Mouse (Mus musculus): ENCODE data around the gene Arfrp1. TPM values are rescaled to one million over a fixed set of nuclear protein-coding genes. Genes with fewer than 3 reads are reported as not detected.

The Arfrp1 gene
- total and polyA plus RNA-seq, 2 experiments from 2014 or later = 17.9 to 54.8 TPM

DNA sequence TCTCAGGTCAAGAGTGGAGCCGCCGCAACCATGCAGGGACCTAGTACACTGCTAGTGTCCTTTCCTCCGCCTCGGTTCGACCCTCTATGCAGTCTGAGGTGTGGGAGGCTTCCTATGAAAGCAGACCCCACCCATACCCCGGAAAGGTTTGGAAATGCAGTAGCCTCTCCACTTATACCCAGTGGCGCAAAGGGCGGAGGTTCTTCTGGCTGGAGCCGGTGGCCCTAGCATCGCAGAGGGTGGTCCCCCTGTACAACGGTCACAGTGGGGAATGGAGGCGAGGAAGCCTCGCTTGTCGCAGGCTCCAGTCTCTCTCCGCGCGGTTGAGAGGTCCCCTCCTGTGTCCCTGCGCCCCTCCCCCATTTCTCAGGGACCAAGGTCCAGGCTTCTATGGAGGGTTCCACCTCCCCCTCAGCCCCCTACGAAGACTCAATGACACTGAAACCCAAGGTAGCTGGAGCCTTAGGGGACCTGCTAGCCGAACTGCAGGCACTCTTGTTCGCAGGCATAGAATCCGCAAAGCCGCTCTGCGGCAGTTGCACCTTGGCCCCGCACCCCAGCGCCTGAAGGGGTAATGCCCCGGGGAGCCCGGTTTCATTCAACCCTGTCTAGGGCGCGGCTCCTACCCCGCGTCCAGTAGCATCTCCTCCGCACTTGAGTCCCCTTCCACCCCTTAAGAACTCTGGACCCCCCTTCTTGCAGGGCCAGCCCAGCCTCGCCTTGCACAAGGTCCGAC, 51.7 kb downstream of the Arfrp1 start:
- Histone ChIP-seq H3K4me2 (ENCODE audit: low read depth, low read length) (peak overlapping the region; percentile 10; the same call in 1 of the 2 replicates), H3K4me1 (ENCODE audit: control insufficient read depth, insufficient read depth) (no peaks in the 10 kb centered on the region), H3K27me3 (ENCODE audit: control insufficient read depth, insufficient read depth, low read length) (peaks cover 49% of the 10 kb centered on the region), H3K36me3 (replicated peaks; ENCODE audit: control insufficient read depth, insufficient read depth, low read length) (no peaks in the 10 kb centered on the region), H3K9me3 (replicated peaks; ENCODE audit: control insufficient read depth, low read length) (no peaks in the 10 kb centered on the region), H3K9ac (replicated peaks; ENCODE audit: low read depth, low read length) (no peak overlapping the region), H3K4me3 (ENCODE audit: low read depth, low read length) (no peak overlapping the region), H3K27ac (ENCODE audit: low read depth) (no peak overlapping the region)
- peak; percentile 20; the same call in 1 of the 2 replicates for ATAC-seq (ENCODE audit: insufficient read depth, low read depth)
- TF ChIP-seq CTCF (IDR thresholded peaks at IDR 0.05; ENCODE audit: low read depth) = no peak
- TF ChIP-seq EP300 (IDR thresholded peaks at IDR 0.05; ENCODE audit: low read depth) = no peak
- no peak for DNase-seq (ENCODE audit: low spot score)
- WGBS = 5% methylated on average over 35 of the region's 35 CpGs

DNA sequence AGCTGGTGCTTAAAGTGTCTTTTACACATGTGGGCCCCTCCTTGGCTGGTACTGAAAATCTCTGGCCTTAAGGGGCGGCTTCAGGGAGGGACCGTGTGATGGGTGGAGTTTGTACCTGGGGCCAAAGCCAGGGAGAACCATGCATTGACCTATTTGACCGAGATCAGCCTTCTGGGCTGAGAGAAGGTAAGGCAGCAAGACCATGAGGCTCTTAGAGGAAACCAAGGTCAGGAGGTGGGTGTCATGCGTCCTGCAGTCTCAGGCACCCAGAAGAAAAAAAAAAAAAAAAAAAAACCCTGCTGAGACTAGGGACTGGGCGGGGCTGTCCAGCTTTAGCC, 52.2 kb downstream of the Arfrp1 start:
- Histone ChIP-seq H3K9ac (replicated peaks; ENCODE audit: low read depth, low read length) (no peak overlapping the region), H3K27ac (ENCODE audit: low read depth) (no peak overlapping the region), H3K4me3 (ENCODE audit: low read depth, low read length) (no peak overlapping the region), H3K4me1 (ENCODE audit: control insufficient read depth, insufficient read depth) (no peaks in the 10 kb centered on the region), H3K9me3 (replicated peaks; ENCODE audit: control insufficient read depth, low read length) (no peaks in the 10 kb centered on the region), H3K27me3 (ENCODE audit: control insufficient read depth, insufficient read depth, low read length) (peaks cover 53% of the 10 kb centered on the region), H3K36me3 (replicated peaks; ENCODE audit: control insufficient read depth, insufficient read depth, low read length) (no peaks in the 10 kb centered on the region), H3K4me2 (ENCODE audit: low read depth, low read length) (no peak overlapping the region)
- WGBS = 16% methylated on average over 5 of the region's 5 CpGs
- no peak for ATAC-seq (ENCODE audit: insufficient read depth, low read depth)
- no peak for DNase-seq (ENCODE audit: low spot score)
- TF ChIP-seq EP300 (IDR thresholded peaks at IDR 0.05; ENCODE audit: low read depth) (no peak), CTCF (IDR thresholded peaks at IDR 0.05; ENCODE audit: low read depth) (no peak)

DNA sequence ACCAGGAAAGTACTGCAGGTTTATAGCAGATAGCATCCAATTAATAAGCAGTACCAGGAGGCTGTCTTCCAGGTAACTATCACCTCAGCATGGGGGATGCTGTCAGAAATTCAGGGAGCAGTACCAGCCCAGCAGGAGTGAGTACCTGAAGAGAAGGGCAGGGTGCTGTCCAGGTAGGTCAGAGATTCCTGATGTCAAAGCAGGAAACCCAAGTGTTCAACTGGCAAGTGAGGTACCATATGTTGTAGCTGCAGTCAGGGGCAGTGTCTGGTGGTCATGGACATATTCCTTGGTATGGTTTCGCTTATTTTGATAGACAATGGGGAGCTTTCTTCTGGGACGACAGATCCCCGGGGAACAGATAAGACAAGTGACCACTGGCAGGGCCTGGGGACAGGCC, 52.8 kb downstream of the Arfrp1 start:
- Histone ChIP-seq H3K36me3 (replicated peaks; ENCODE audit: control insufficient read depth, insufficient read depth, low read length) (no peaks in the 10 kb centered on the region), H3K4me3 (ENCODE audit: low read depth, low read length) (no peak overlapping the region), H3K27ac (ENCODE audit: low read depth) (no peak overlapping the region), H3K27me3 (ENCODE audit: control insufficient read depth, insufficient read depth, low read length) (peaks cover 58% of the 10 kb centered on the region), H3K4me1 (ENCODE audit: control insufficient read depth, insufficient read depth) (no peaks in the 10 kb centered on the region), H3K9me3 (replicated peaks; ENCODE audit: control insufficient read depth, low read length) (no peaks in the 10 kb centered on the region), H3K9ac (replicated peaks; ENCODE audit: low read depth, low read length) (no peak overlapping the region), H3K4me2 (ENCODE audit: low read depth, low read length) (no peak overlapping the region)
- ATAC-seq (ENCODE audit: insufficient read depth, low read depth) = no peak
- 60% methylated on average over 3 of the region's 3 CpGs for WGBS
- no peak for DNase-seq (ENCODE audit: low spot score)
- TF ChIP-seq CTCF (IDR thresholded peaks at IDR 0.05; ENCODE audit: low read depth) = no peak
- no peak for TF ChIP-seq EP300 (IDR thresholded peaks at IDR 0.05; ENCODE audit: low read depth)

Other genes with a start within 250 kb of the Arfrp1 start
- gene Kcnq2, start 230.1 kb downstream of the Arfrp1 start, total RNA-seq (2014; rRNA removed; ENCODE audit: low replicate concordance) = 0.04 and 0.08 TPM in 2 replicates
- not detected in 2 replicates for gene Kcnq2, start 230.1 kb downstream of the Arfrp1 start, polyA plus RNA-seq (2015; fragmentation: Nextera tagmentation; extraction: Ambion mirVana)
- gene Eef1a2, start 208.4 kb downstream of the Arfrp1 start, total RNA-seq (2014; rRNA removed; ENCODE audit: low replicate concordance) = 263 and 291 TPM in 2 replicates
- gene Eef1a2, start 208.4 kb downstream of the Arfrp1 start, polyA plus RNA-seq (2015; fragmentation: Nextera tagmentation; extraction: Ambion mirVana) = 19.9 and 21.6 TPM in 2 replicates
- gene Ppdpf, start 178.2 kb downstream of the Arfrp1 start, total RNA-seq (2014; rRNA removed; ENCODE audit: low replicate concordance) = 154 and 155 TPM in 2 replicates
- gene Ppdpf, start 178.2 kb downstream of the Arfrp1 start, polyA plus RNA-seq (2015; fragmentation: Nextera tagmentation; extraction: Ambion mirVana) = 145 and 157 TPM in 2 replicates
- not detected in 2 replicates for gene Ptk6, start 162.6 kb downstream of the Arfrp1 start, total RNA-seq (2014; rRNA removed; ENCODE audit: low replicate concordance)
- gene Ptk6, start 162.6 kb downstream of the Arfrp1 start, polyA plus RNA-seq (2015; fragmentation: Nextera tagmentation; extraction: Ambion mirVana) = not detected in 2 replicates
- gene Srms, start 152.2 kb downstream of the Arfrp1 start, total RNA-seq (2014; rRNA removed; ENCODE audit: low replicate concordance) = 0.04 TPM in 1 of 2 replicates, not detected in the other
- gene Srms, start 152.2 kb downstream of the Arfrp1 start, polyA plus RNA-seq (2015; fragmentation: Nextera tagmentation; extraction: Ambion mirVana) = 0.08 and 0.10 TPM in 2 replicates
- gene Fndc11, start 145.4 kb downstream of the Arfrp1 start, total RNA-seq (2014; rRNA removed; ENCODE audit: low replicate concordance) = not detected in 2 replicates
- not detected in 2 replicates for gene Fndc11, start 145.4 kb downstream of the Arfrp1 start, polyA plus RNA-seq (2015; fragmentation: Nextera tagmentation; extraction: Ambion mirVana)
- gene Helz2, start 123.4 kb downstream of the Arfrp1 start, total RNA-seq (2014; rRNA removed; ENCODE audit: low replicate concordance) = 19.4 and 23.5 TPM in 2 replicates
- 0.74 and 0.90 TPM in 2 replicates for gene Helz2, start 123.4 kb downstream of the Arfrp1 start, polyA plus RNA-seq (2015; fragmentation: Nextera tagmentation; extraction: Ambion mirVana)
- gene Gmeb2, start 77.4 kb downstream of the Arfrp1 start, total RNA-seq (2014; rRNA removed; ENCODE audit: low replicate concordance) = 13.4 and 13.5 TPM in 2 replicates
- gene Gmeb2, start 77.4 kb downstream of the Arfrp1 start, polyA plus RNA-seq (2015; fragmentation: Nextera tagmentation; extraction: Ambion mirVana) = 4.5 and 4.6 TPM in 2 replicates
- gene Stmn3, start 50.9 kb downstream of the Arfrp1 start, total RNA-seq (2014; rRNA removed; ENCODE audit: low replicate concordance) = 0.31 and 2.0 TPM in 2 replicates
- 0.16 and 0.78 TPM in 2 replicates for gene Stmn3, start 50.9 kb downstream of the Arfrp1 start, polyA plus RNA-seq (2015; fragmentation: Nextera tagmentation; extraction: Ambion mirVana)
- gene Rtel1, start 45.7 kb downstream of the Arfrp1 start, total RNA-seq (2014; rRNA removed; ENCODE audit: low replicate concordance) = 27.4 and 53.1 TPM in 2 replicates
- gene Rtel1, start 45.7 kb downstream of the Arfrp1 start, polyA plus RNA-seq (2015; fragmentation: Nextera tagmentation; extraction: Ambion mirVana) = 7.6 and 10.0 TPM in 2 replicates
- gene Zgpat, start 476 bp downstream of the Arfrp1 start, total RNA-seq (2014; rRNA removed; ENCODE audit: low replicate concordance) = 26.0 and 38.4 TPM in 2 replicates
- 18.7 and 19.2 TPM in 2 replicates for gene Zgpat, start 476 bp downstream of the Arfrp1 start, polyA plus RNA-seq (2015; fragmentation: Nextera tagmentation; extraction: Ambion mirVana)
- gene Lime1, start 14.7 kb upstream of the Arfrp1 start, total RNA-seq (2014; rRNA removed; ENCODE audit: low replicate concordance) = 11.1 and 21.1 TPM in 2 replicates
- gene Lime1, start 14.7 kb upstream of the Arfrp1 start, polyA plus RNA-seq (2015; fragmentation: Nextera tagmentation; extraction: Ambion mirVana) = 5.9 and 7.6 TPM in 2 replicates
- gene Zbtb46, start 94.0 kb upstream of the Arfrp1 start, total RNA-seq (2014; rRNA removed; ENCODE audit: low replicate concordance) = 13.3 and 18.4 TPM in 2 replicates
- 6.7 and 7.5 TPM in 2 replicates for gene Zbtb46, start 94.0 kb upstream of the Arfrp1 start, polyA plus RNA-seq (2015; fragmentation: Nextera tagmentation; extraction: Ambion mirVana)
- gene Abhd16b, start 127.8 kb upstream of the Arfrp1 start, total RNA-seq (2014; rRNA removed; ENCODE audit: low replicate concordance) = not detected in 2 replicates
- 0.16 TPM in 1 of 2 replicates, not detected in the other for gene Abhd16b, start 127.8 kb upstream of the Arfrp1 start, polyA plus RNA-seq (2015; fragmentation: Nextera tagmentation; extraction: Ambion mirVana)
- gene Tpd52l2, start 131.7 kb upstream of the Arfrp1 start, total RNA-seq (2014; rRNA removed; ENCODE audit: low replicate concordance) = 58.2 and 82.3 TPM in 2 replicates
- 101 and 103 TPM in 2 replicates for gene Tpd52l2, start 131.7 kb upstream of the Arfrp1 start, polyA plus RNA-seq (2015; fragmentation: Nextera tagmentation; extraction: Ambion mirVana)
- gene Dnajc5, start 155.1 kb upstream of the Arfrp1 start, total RNA-seq (2014; rRNA removed; ENCODE audit: low replicate concordance) = 146 and 190 TPM in 2 replicates
- 60.0 and 72.6 TPM in 2 replicates for gene Dnajc5, start 155.1 kb upstream of the Arfrp1 start, polyA plus RNA-seq (2015; fragmentation: Nextera tagmentation; extraction: Ambion mirVana)
- 80.0 and 156 TPM in 2 replicates for gene Uckl1, start 219.5 kb upstream of the Arfrp1 start, total RNA-seq (2014; rRNA removed; ENCODE audit: low replicate concordance)
- 59.3 and 61.5 TPM in 2 replicates for gene Uckl1, start 219.5 kb upstream of the Arfrp1 start, polyA plus RNA-seq (2015; fragmentation: Nextera tagmentation; extraction: Ambion mirVana)
- gene Prpf6, start 226.5 kb upstream of the Arfrp1 start, total RNA-seq (2014; rRNA removed; ENCODE audit: low replicate concordance) = 18.5 and 23.4 TPM in 2 replicates
- 30.7 and 31.8 TPM in 2 replicates for gene Prpf6, start 226.5 kb upstream of the Arfrp1 start, polyA plus RNA-seq (2015; fragmentation: Nextera tagmentation; extraction: Ambion mirVana)
- gene Zfp512b, start 227.4 kb upstream of the Arfrp1 start, total RNA-seq (2014; rRNA removed; ENCODE audit: low replicate concordance) = 14.5 and 17.6 TPM in 2 replicates
- 13.3 and 16.2 TPM in 2 replicates for gene Zfp512b, start 227.4 kb upstream of the Arfrp1 start, polyA plus RNA-seq (2015; fragmentation: Nextera tagmentation; extraction: Ambion mirVana)
- gene Samd10, start 233.8 kb upstream of the Arfrp1 start, total RNA-seq (2014; rRNA removed; ENCODE audit: low replicate concordance) = 3.6 and 8.0 TPM in 2 replicates
- gene Samd10, start 233.8 kb upstream of the Arfrp1 start, polyA plus RNA-seq (2015; fragmentation: Nextera tagmentation; extraction: Ambion mirVana) = 6.9 and 7.7 TPM in 2 replicates

Measured in heart, postnatal 0 days (tissue).